Comparison of ENCODE assay signal across 16 mouse cellular contexts in genomic region chr9:94889647-94890046, GRCm38 (mm10).
"Had no signal": no experiment of that assay in that cellular context is flagged by ENCODE, and none has a peak within 500 bp of the region (broad histone marks: within the 10 kb centered on the region; RNA-seq: fewer than 3 reads in every experiment).

No protein-coding gene starts in this region.

- H3K4me2 ChIP-seq: neural tube, embryonic 13.5 days; neural tube, embryonic 15.5 days; stomach, embryonic 15.5 days had no signal

- H3K9ac ChIP-seq: neural tube, embryonic 13.5 days; neural tube, embryonic 15.5 days; stomach, embryonic 15.5 days had no signal

- H3K36me3 ChIP-seq: neural tube, embryonic 13.5 days; neural tube, embryonic 15.5 days; stomach, embryonic 15.5 days had no signal

- H3K4me1 ChIP-seq: neural tube, embryonic 13.5 days; neural tube, embryonic 15.5 days; stomach, embryonic 15.5 days had no signal

- DNase-seq: retina, postnatal 1 day; right cerebral cortex, adult 18-20 months; right cerebral cortex, postnatal 14 days; right cerebral cortex, postnatal 25 days; right cerebral cortex, postnatal 4 days; spleen, adult 18-20 months; thymus, adult 18-20 months; thymus, adult 2 months; thymus, postnatal 14 days; thymus, postnatal 25 days; thymus, postnatal 36 days; thymus, postnatal 4 days had no signal

- H3K27me3 ChIP-seq: neural tube, embryonic 13.5 days; neural tube, embryonic 15.5 days; stomach, embryonic 15.5 days had no signal

- H3K27ac ChIP-seq: neural tube, embryonic 13.5 days; neural tube, embryonic 15.5 days; stomach, embryonic 15.5 days; stomach, postnatal 0 days had no signal

- H3K4me3 ChIP-seq: neural tube, embryonic 13.5 days; neural tube, embryonic 15.5 days; stomach, embryonic 15.5 days had no signal

- H3K9me3 ChIP-seq: neural tube, embryonic 15.5 days; stomach, embryonic 15.5 days had no signal
